Mouse (Mus musculus) heart, embryonic 16.5 days (tissue): ENCODE results near the gene Gm11541. TPM values are rescaled to one million over a fixed set of nuclear protein-coding genes. Genes with fewer than 3 reads are reported as not detected.
"Not testable (repeated sequence)": the region's sequence is repeated elsewhere in the genome, so short reads cannot be mapped to it uniquely, and the experiment has no call there.

Experiments used
- ATAC-seq: fragments of 200-750 bp; cut with Nextera tagmentation; replicated peaks from 2 replicates; pipeline ENCODE4 v1.8.0; 2017; ENCODE audit warnings: moderate number of reproducible peaks; ENCODE audit not compliant: insufficient read depth, low FRiP score; ENCODE audit errors: extremely low read depth
- H3K27ac ChIP-seq: fragments of 300-500 bp; sonication (generic); 2 replicates; pipeline ENCODE4 v1.5.1; 2014; ENCODE audit warnings: mild to moderate bottlenecking, low read length, control low read depth, moderate library complexity
- H3K27me3 ChIP-seq: fragments of 300-500 bp; sonication (generic); 2 replicates; pipeline ENCODE4 v1.6.1; 2014; ENCODE audit warnings: low read length, mixed read lengths; ENCODE audit not compliant: control insufficient read depth, insufficient read depth
- H3K36me3 ChIP-seq: fragments of 300-500 bp; sonication (generic); 2 replicates; pipeline ENCODE4 v1.6.1; 2014; ENCODE audit not compliant: control insufficient read depth, insufficient read depth
- H3K4me1 ChIP-seq: fragments of 300-500 bp; sonication (generic); 2 replicates; pipeline ENCODE4 v1.6.1; 2014; ENCODE audit warnings: low read length, mixed read lengths; ENCODE audit not compliant: control insufficient read depth, insufficient read depth
- H3K4me2 ChIP-seq: fragments of 300-500 bp; sonication (generic); 2 replicates; pipeline ENCODE4 v1.6.1; 2014; ENCODE audit warnings: low read depth, mild to moderate bottlenecking, control low read depth, low read length
- H3K4me3 ChIP-seq: fragments of 300-500 bp; sonication (generic); 2 replicates; pipeline ENCODE4 v1.5.1; 2014; ENCODE audit warnings: mild to moderate bottlenecking, control low read depth, low read length
- H3K9ac ChIP-seq: fragments of 300-500 bp; sonication (generic); 2 replicates; pipeline ENCODE4 v1.6.1; 2014; ENCODE audit warnings: low read length, control low read depth
- H3K9me3 ChIP-seq: fragments of 300-500 bp; sonication (generic); replicated peaks from 2 replicates; pipeline ENCODE4 v1.6.1; 2016; ENCODE audit warnings: low read length; ENCODE audit not compliant: control insufficient read depth
- WGBS: fragments of 180-500 bp; shearing (Covaris S2); extraction: QIAGEN DNeasy Blood & Tissue Kit; methylation state at CpG from one replicate; pipeline ENCODE4 v1.1.7; 2014; 5-methylcytosine and 5-hydroxymethylcytosine counted together
- polyA plus RNA-seq: library from polyadenylated mRNA; unstranded; fragments of >200 nt; fragmentation: Nextera tagmentation; extraction: Ambion mirVana; gene quantifications from 2 replicates; pipeline ENCODE4 v1.2.1, GENCODE M21; 2015

Gm11541 gene
- polyA plus RNA-seq, 1 experiment from 2014 or later = not detected

- Histone ChIP-seq H3K4me1 (peaks cover 13% of the 10 kb centered on the region), H3K4me3 (peak within 1 kb of the TSS; percentile 74), H3K27me3 (no peaks in the 10 kb centered on the region), H3K9ac (peak within 1 kb of the TSS; percentile 72), H3K36me3 (peaks cover 11% of the 10 kb centered on the region; the same call in 1 of the 2 replicates), H3K27ac (peak within 1 kb of the TSS; percentile 90), H3K9me3 (no peaks in the 10 kb centered on the region), H3K4me2 (peak within 1 kb of the TSS; percentile 78)
- 1% methylated on average over 32 of the region's 32 CpGs for WGBS
- ATAC-seq = peak; percentile 87
Measured at GRCm38 (mm10) chr11:94653663-94654436, 50.4 kb downstream of the Gm11541 start, which contains the start of the genes Mrpl27 and Eme1. Mrpl27 (plus strand) TSS chr11:94653767. Eme1 (minus strand) TSS chr11:94653964.

GRCm38 (mm10) chr11:94652973-94653372 is 51.3 kb downstream of the Gm11541 start:
- Histone ChIP-seq H3K4me1 (peaks cover 13% of the 10 kb centered on the region), H3K4me3 (peak overlapping the region; percentile 74), H3K27me3 (no peaks in the 10 kb centered on the region), H3K9me3 (no peaks in the 10 kb centered on the region), H3K4me2 (peak overlapping the region; percentile 78), H3K36me3 (peaks cover 7% of the 10 kb centered on the region; the same call in 1 of the 2 replicates), H3K9ac (no peak overlapping the region; the same call in 1 of the 2 replicates), H3K27ac (no peak overlapping the region)
- ATAC-seq = no peak
- 43% methylated on average over 8 of the region's 8 CpGs for WGBS

- not testable (repeated sequence) for ATAC-seq, H3K4me2 ChIP-seq, H3K27ac ChIP-seq, H3K27me3 ChIP-seq, H3K9ac ChIP-seq, H3K4me3 ChIP-seq, H3K9me3 ChIP-seq
- Histone ChIP-seq H3K4me1 (peaks cover 13% of the 10 kb centered on the region), H3K36me3 (peaks cover 15% of the 10 kb centered on the region)
- 91% methylated on average over 7 of the region's 7 CpGs for WGBS
Measured at GRCm38 (mm10) chr11:94651241-94651640, 53.1 kb downstream of the Gm11541 start.

GRCm38 (mm10) chr11:94646457-94646856 is 57.8 kb downstream of the Gm11541 start:
- no peaks in the 10 kb centered on the region for H3K27me3 ChIP-seq
- H3K9ac ChIP-seq = no peak overlapping the region
- H3K4me3 ChIP-seq = no peak overlapping the region
- H3K4me1 ChIP-seq = no peaks in the 10 kb centered on the region
- peaks cover 53% of the 10 kb centered on the region for H3K36me3 ChIP-seq
- H3K9me3 ChIP-seq = no peaks in the 10 kb centered on the region
- ATAC-seq = no peak
- H3K4me2 ChIP-seq = no peak overlapping the region
- no peak overlapping the region for H3K27ac ChIP-seq
- 91% methylated on average over 4 of the region's 4 CpGs for WGBS

Other genes starting within 250 kb of the Gm11541 start
- 5.8 and 7.6 TPM in 2 replicates for gene Cacna1g, start 230.3 kb downstream of the Gm11541 start, polyA plus RNA-seq
- 0.08 and 0.25 TPM in 2 replicates for gene Spata20, start 218.3 kb downstream of the Gm11541 start, polyA plus RNA-seq
- gene Epn3, start 204.5 kb downstream of the Gm11541 start, polyA plus RNA-seq = 13.6 and 17.9 TPM in 2 replicates
- 5.7 and 9.1 TPM in 2 replicates for gene Mycbpap, start 182.8 kb downstream of the Gm11541 start, polyA plus RNA-seq
- 7.3 and 8.0 TPM in 2 replicates for gene Rsad1, start 155.2 kb downstream of the Gm11541 start, polyA plus RNA-seq
- 2.0 and 2.1 TPM in 2 replicates for gene Chad, start 139.5 kb downstream of the Gm11541 start, polyA plus RNA-seq
- 2.7 and 3.9 TPM in 2 replicates for gene Acsf2, start 102.6 kb downstream of the Gm11541 start, polyA plus RNA-seq
- 120 and 123 TPM in 2 replicates for gene Lrrc59, start 74.7 kb downstream of the Gm11541 start, polyA plus RNA-seq
- 123 and 134 TPM in 2 replicates for gene Mrpl27, start 50.7 kb downstream of the Gm11541 start, polyA plus RNA-seq
- gene Eme1, start 50.5 kb downstream of the Gm11541 start, polyA plus RNA-seq = 9.9 and 11.3 TPM in 2 replicates
- 11.6 and 12.9 TPM in 2 replicates for gene Xylt2, start 27.0 kb downstream of the Gm11541 start, polyA plus RNA-seq
- gene Cdc34b, start 37.3 kb upstream of the Gm11541 start, polyA plus RNA-seq = 0.39 TPM in 1 of 2 replicates, not detected in the other
- 0.07 TPM in 1 of 2 replicates, not detected in the other for gene Tmem92, start 78.2 kb upstream of the Gm11541 start, polyA plus RNA-seq
- gene Col1a1, start 231.7 kb upstream of the Gm11541 start, polyA plus RNA-seq = 669 and 799 TPM in 2 replicates